Mouse (Mus musculus) myocyte (in vitro differentiated cells): ENCODE results near the gene Hdgfl2. TPM values are rescaled to one million over a fixed set of nuclear protein-coding genes. Genes with fewer than 3 reads are reported as not detected.

Experiments used
- H3K27me3 ChIP-seq: one replicate; pipeline ENCODE4 v1.6.1; 2011; ENCODE audit not compliant: control insufficient read depth, insufficient read depth, insufficient read length
- H3K36me3 ChIP-seq: one replicate; pipeline ENCODE4 v1.6.1; 2011; ENCODE audit not compliant: control insufficient read depth, insufficient read depth
- H3K4me2 ChIP-seq: one replicate; pipeline ENCODE4 v1.6.1; 2011; ENCODE audit warnings: low read depth, control low read depth
- H3K4me3 ChIP-seq: one replicate; pipeline ENCODE4 v1.5.1; 2011; ENCODE audit warnings: mild to moderate bottlenecking, control low read depth, moderate library complexity
- H3K79me2 ChIP-seq: one replicate; pipeline ENCODE4 v1.6.1; 2011; ENCODE audit not compliant: control insufficient read depth, insufficient read depth
- H3ac ChIP-seq: one replicate; pipeline ENCODE4 v1.6.1; 2011; ENCODE audit not compliant: control insufficient read depth, insufficient read length
- CEBPB ChIP-seq: IDR thresholded peaks from 2 replicates; pipeline ENCODE4 v1.6.1; 2011; ENCODE audit warnings: mild to moderate bottlenecking, moderate library complexity; ENCODE audit not compliant: poor library complexity, insufficient read depth, severe bottlenecking
- E2F4 ChIP-seq: IDR thresholded peaks from one replicate; pipeline ENCODE4 v1.6.1; 2011; ENCODE audit warnings: mild to moderate bottlenecking, control low read depth, moderate library complexity; ENCODE audit not compliant: insufficient read depth
- MAX ChIP-seq: IDR thresholded peaks from one replicate; pipeline ENCODE4 v1.6.1; 2011; ENCODE audit warnings: low read depth, mild to moderate bottlenecking, control low read depth
- MYOG ChIP-seq, 3 experiments: IDR thresholded peaks; one replicate each; pipeline ENCODE4 v1.6.1; 2011; ENCODE audit warnings: control low read depth in 2 of 3, low read depth in 2 of 3, mild to moderate bottlenecking in 2 of 3; ENCODE audit not compliant: insufficient read length in 2 of 3, control insufficient read depth in 1 of 3, insufficient read depth in 1 of 3
- REST ChIP-seq: IDR thresholded peaks from one replicate; pipeline ENCODE4 v1.6.1; 2011; ENCODE audit warnings: mild to moderate bottlenecking, control low read depth, moderate library complexity; ENCODE audit not compliant: insufficient read depth, insufficient read length
- TCF12 ChIP-seq: IDR thresholded peaks from one replicate; pipeline ENCODE4 v1.6.1; 2011; ENCODE audit warnings: mild to moderate bottlenecking, control low read depth; ENCODE audit not compliant: poor library complexity, insufficient read depth, severe bottlenecking
- polyA plus RNA-seq: library from polyadenylated mRNA; unstranded; fragments of >200 nt; fragmentation: generic; extraction: Trizol; gene quantifications from one replicate; pipeline ENCODE4 v1.2.1, GENCODE M21; 2012; ENCODE audit warnings: missing spikeins

The Hdgfl2 gene
- polyA plus RNA-seq, 1 experiment = 56.4 TPM

DNA sequence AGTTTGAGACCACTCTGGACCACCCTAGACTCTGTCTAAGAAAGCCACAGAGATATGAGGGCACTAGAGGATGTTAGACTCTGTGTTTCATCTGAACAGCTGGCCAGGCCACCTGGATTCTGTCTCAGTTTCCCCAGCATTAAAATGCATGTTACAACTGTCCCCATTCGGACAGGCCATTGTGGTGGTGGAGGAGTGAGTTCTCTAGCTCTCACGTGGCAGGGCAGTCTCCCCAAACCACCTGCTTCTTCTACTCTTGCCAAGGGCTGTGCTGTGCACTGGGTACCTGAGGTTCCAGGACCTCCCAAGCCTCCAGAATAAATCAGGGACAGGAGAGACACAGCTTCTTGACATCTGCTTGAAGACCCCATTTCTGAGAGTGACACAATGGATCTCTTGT, 70.5 kb downstream of the Hdgfl2 start:
- H3K27me3 ChIP-seq = peaks cover 62% of the 10 kb centered on the region
- no peak for TF ChIP-seq CEBPB
- TF ChIP-seq REST = no peak
- no peak for TF ChIP-seq E2F4
- TF ChIP-seq MAX = no peak
- TF ChIP-seq TCF12 = no peak
- TF ChIP-seq MYOG (IDR thresholded peaks at IDR 0.05; ENCODE audit: control insufficient read depth in 1 of 3, insufficient read depth in 1 of 3, insufficient read length in 2 of 3, low read depth in 2 of 3) = no peak
- no peak overlapping the region for H3ac ChIP-seq
- H3K4me3 ChIP-seq = no peak overlapping the region
- H3K79me2 ChIP-seq = no peaks in the 10 kb centered on the region
- no peak overlapping the region for H3K4me2 ChIP-seq
- H3K36me3 ChIP-seq = no peaks in the 10 kb centered on the region

Other genes with a start within 250 kb of the Hdgfl2 start
- 0.98 TPM for gene Zfp119a, start 200.7 kb upstream of the Hdgfl2 start, polyA plus RNA-seq
- gene Zfp959, start 187.5 kb upstream of the Hdgfl2 start, polyA plus RNA-seq = 1.1 TPM
- 0.82 TPM for gene Zfp119b, start 130.1 kb upstream of the Hdgfl2 start, polyA plus RNA-seq
- gene Ebi3, start 127.0 kb upstream of the Hdgfl2 start, polyA plus RNA-seq = not detected
- 9.3 TPM for gene Yju2, start 120.5 kb upstream of the Hdgfl2 start, polyA plus RNA-seq
- gene Shd, start 109.2 kb upstream of the Hdgfl2 start, polyA plus RNA-seq = 0.13 TPM
- 0.36 TPM for gene Fsd1, start 93.1 kb upstream of the Hdgfl2 start, polyA plus RNA-seq
- gene Stap2, start 74.0 kb upstream of the Hdgfl2 start, polyA plus RNA-seq = 0.46 TPM
- gene Mpnd, start 73.9 kb upstream of the Hdgfl2 start, polyA plus RNA-seq = 92.1 TPM
- gene Sh3gl1, start 43.0 kb upstream of the Hdgfl2 start, polyA plus RNA-seq = 66.9 TPM
- 8.0 TPM for gene Chaf1a, start 39.2 kb upstream of the Hdgfl2 start, polyA plus RNA-seq
- 54.3 TPM for gene Ubxn6, start 4.6 kb upstream of the Hdgfl2 start, polyA plus RNA-seq
- gene Plin4, start 30.2 kb downstream of the Hdgfl2 start, polyA plus RNA-seq = 0.30 TPM
- gene Plin5, start 38.0 kb downstream of the Hdgfl2 start, polyA plus RNA-seq = 0.06 TPM
- 0.04 TPM for gene Lrg1, start 42.4 kb downstream of the Hdgfl2 start, polyA plus RNA-seq
- gene Sema6b, start 60.7 kb downstream of the Hdgfl2 start, polyA plus RNA-seq = 1.4 TPM
- gene Tnfaip8l1, start 82.8 kb downstream of the Hdgfl2 start, polyA plus RNA-seq = 2.3 TPM
- gene Mydgf, start 104.3 kb downstream of the Hdgfl2 start, polyA plus RNA-seq = 73.9 TPM
- gene Dpp9, start 139.3 kb downstream of the Hdgfl2 start, polyA plus RNA-seq = 37.1 TPM
- 43.6 TPM for gene Fem1a, start 177.2 kb downstream of the Hdgfl2 start, polyA plus RNA-seq
- 9.1 TPM for gene Ticam1, start 197.2 kb downstream of the Hdgfl2 start, polyA plus RNA-seq
- gene Plin3, start 213.2 kb downstream of the Hdgfl2 start, polyA plus RNA-seq = 44.8 TPM
- gene Arrdc5, start 220.7 kb downstream of the Hdgfl2 start, polyA plus RNA-seq = not detected
- 18.4 TPM for gene Uhrf1, start 223.7 kb downstream of the Hdgfl2 start, polyA plus RNA-seq
- gene Kdm4b, start 246.4 kb downstream of the Hdgfl2 start, polyA plus RNA-seq = 31.3 TPM